Mouse (Mus musculus) CH12.LX (cell line): ENCODE measurements around the gene Rpl34. TPM values are rescaled to one million over a fixed set of nuclear protein-coding genes. Genes with fewer than 3 reads are reported as not detected.

Experiments used
- DNase-seq: peaks from one replicate; pipeline ENCODE4 v3.0.0-alpha.2; 2013; ENCODE audit errors: extremely low read depth
- H3K27ac ChIP-seq: 2 replicates; pipeline ENCODE4 v1.5.1; 2012; ENCODE audit warnings: low read depth, mild to moderate bottlenecking, control low read depth, moderate library complexity; ENCODE audit not compliant: insufficient read depth
- H3K27me3 ChIP-seq: replicated peaks from 2 replicates; pipeline ENCODE3; 2012; ENCODE audit warnings: inconsistent platforms
- H3K36me3 ChIP-seq, 2 experiments: replicated peaks in 1 of 2; 2 replicates each; pipeline versions ENCODE3 to v1.6.1; 2012; ENCODE audit warnings: inconsistent platforms in 1 of 2, low read length in 1 of 2, mild to moderate bottlenecking in 1 of 2, mixed read lengths in 1 of 2, moderate library complexity in 1 of 2; ENCODE audit not compliant: control insufficient read depth in 1 of 2, insufficient read depth in 1 of 2
- H3K4me1 ChIP-seq, 2 experiments: 2 replicates each; pipeline ENCODE4 v1.6.1; 2012; ENCODE audit warnings: inconsistent platforms in 1 of 2, moderate library complexity in 1 of 2; ENCODE audit not compliant: insufficient read depth in 2 of 2, control insufficient read depth in 1 of 2
- H3K4me2 ChIP-seq: 2 replicates; pipeline ENCODE4 v1.6.1; 2012; ENCODE audit warnings: low read depth, mild to moderate bottlenecking, control low read depth; ENCODE audit not compliant: poor library complexity, insufficient read depth, severe bottlenecking
- H3K4me3 ChIP-seq, 3 experiments: fragments of 150-350 bp in 1 of 3; sonication (generic) in 1 of 3; replicated peaks in 1 of 3; 2 replicates each; pipeline versions ENCODE3 to v1.5.1; 2011 to 2012; ENCODE audit warnings: low read depth in 2 of 3, low read length in 2 of 3, mild to moderate bottlenecking in 2 of 3, moderate library complexity in 2 of 3, control low read depth in 1 of 3, improper control_type of control experiment in 1 of 3, inconsistent platforms in 1 of 3, mixed read lengths in 1 of 3; ENCODE audit not compliant: poor library complexity in 1 of 3
- H3K79me2 ChIP-seq: replicated peaks from 2 replicates; pipeline ENCODE4 v1.6.1; 2012; ENCODE audit warnings: mild to moderate bottlenecking, moderate library complexity; ENCODE audit not compliant: control insufficient read depth, poor library complexity, insufficient read depth, severe bottlenecking; ENCODE audit errors: extremely low read depth
- H3K9ac ChIP-seq: 2 replicates; pipeline ENCODE4 v1.6.1; 2012; ENCODE audit warnings: low read depth, mild to moderate bottlenecking, control low read depth, moderate library complexity; ENCODE audit not compliant: insufficient read depth
- H3K9me3 ChIP-seq: replicated peaks from 2 replicates; pipeline ENCODE3; 2012; ENCODE audit warnings: low read length, inconsistent platforms, mixed read lengths
- CTCF ChIP-seq, 2 experiments: IDR thresholded peaks in 1 of 2; conservative IDR thresholded peaks in 1 of 2; 2 replicates each; pipeline ENCODE4 v1.5.1; 2011 to 2012; ENCODE audit warnings: low read depth in 2 of 2, low read length in 2 of 2, improper control_type of control experiment in 1 of 2, inconsistent platforms in 1 of 2, mild to moderate bottlenecking in 1 of 2, moderate library complexity in 1 of 2
- E2F4 ChIP-seq: IDR thresholded peaks from 2 replicates; pipeline ENCODE4 v1.6.1; 2011; ENCODE audit warnings: low read depth, low read length, improper control_type of control experiment; ENCODE audit not compliant: insufficient replicate concordance
- ETS1 ChIP-seq: conservative IDR thresholded peaks from 2 replicates; pipeline ENCODE4 v1.6.1; 2012; ENCODE audit warnings: low read depth, mild to moderate bottlenecking, inconsistent platforms, low read length, improper control_type of control experiment, moderate library complexity
- HCFC1 ChIP-seq: IDR thresholded peaks from 2 replicates; pipeline ENCODE4 v1.6.1; 2012; ENCODE audit warnings: low read depth, mild to moderate bottlenecking, inconsistent platforms, low read length, improper control_type of control experiment
- IRF4 ChIP-seq: IDR thresholded peaks from 2 replicates; pipeline ENCODE4 v1.6.1; 2014; ENCODE audit warnings: low read depth, mild to moderate bottlenecking, inconsistent platforms, low read length, improper control_type of control experiment
- JUN ChIP-seq: IDR thresholded peaks from 2 replicates; pipeline ENCODE4 v1.6.1; 2011; ENCODE audit warnings: low read depth, mild to moderate bottlenecking, low read length, improper control_type of control experiment, moderate library complexity; ENCODE audit not compliant: insufficient read depth
- KAT2A ChIP-seq: IDR thresholded peaks from 2 replicates; pipeline ENCODE4 v1.6.1; 2012; ENCODE audit warnings: low read length, improper control_type of control experiment, inconsistent platforms; ENCODE audit not compliant: insufficient replicate concordance
- MAX ChIP-seq: IDR thresholded peaks from 2 replicates; pipeline ENCODE4 v1.6.1; 2011; ENCODE audit warnings: low read length, improper control_type of control experiment
- MAZ ChIP-seq: IDR thresholded peaks from 2 replicates; pipeline ENCODE4 v1.6.1; 2012; ENCODE audit warnings: low read depth, mild to moderate bottlenecking, inconsistent platforms, low read length, improper control_type of control experiment, moderate library complexity
- MEF2A ChIP-seq: IDR thresholded peaks from 2 replicates; pipeline ENCODE4 v1.6.1; 2014; ENCODE audit warnings: low read depth, mild to moderate bottlenecking, inconsistent platforms, low read length, improper control_type of control experiment, borderline replicate concordance
- MXI1 ChIP-seq: IDR thresholded peaks from 2 replicates; pipeline ENCODE4 v1.6.1; 2011; ENCODE audit warnings: mild to moderate bottlenecking, low read depth, low read length, improper control_type of control experiment
- NELFE ChIP-seq: IDR thresholded peaks from 2 replicates; pipeline ENCODE4 v1.6.1; 2011; ENCODE audit warnings: low read depth, low read length, improper control_type of control experiment
- POLR2A ChIP-seq: IDR thresholded peaks from 2 replicates; pipeline ENCODE4 v1.6.1; 2011; ENCODE audit warnings: low read depth, mild to moderate bottlenecking, improper control_type of control experiment, low read length
- POLR2AphosphoS2 ChIP-seq: IDR thresholded peaks from 2 replicates; pipeline ENCODE4 v1.6.1; 2011; ENCODE audit warnings: low read depth, low read length, improper control_type of control experiment
- SIN3A ChIP-seq: IDR thresholded peaks from 2 replicates; pipeline ENCODE4 v1.6.1; 2012; ENCODE audit warnings: low read length, improper control_type of control experiment, inconsistent platforms
- TCF12 ChIP-seq: IDR thresholded peaks from 2 replicates; pipeline ENCODE4 v1.6.1; 2014; ENCODE audit warnings: low read depth, mild to moderate bottlenecking, inconsistent platforms, low read length, improper control_type of control experiment
- UBTF ChIP-seq: IDR thresholded peaks from 2 replicates; pipeline ENCODE4 v1.6.1; 2012; ENCODE audit warnings: low read depth, mild to moderate bottlenecking, inconsistent platforms, low read length, improper control_type of control experiment, moderate library complexity
- USF2 ChIP-seq: conservative IDR thresholded peaks from 2 replicates; pipeline ENCODE4 v1.6.1; 2011; ENCODE audit warnings: low read depth, low read length, improper control_type of control experiment
- ZC3H11A ChIP-seq: IDR thresholded peaks from 2 replicates; pipeline ENCODE4 v1.6.1; 2012; ENCODE audit warnings: low read depth, mild to moderate bottlenecking, inconsistent platforms, low read length, improper control_type of control experiment
- ZKSCAN1 ChIP-seq: IDR thresholded peaks from 2 replicates; pipeline ENCODE4 v1.6.1; 2012; ENCODE audit warnings: low read depth, inconsistent platforms, low read length, improper control_type of control experiment, borderline replicate concordance
- ZNF384 ChIP-seq: IDR thresholded peaks from 2 replicates; pipeline ENCODE4 v1.6.1; 2012; ENCODE audit warnings: low read depth, low read length, improper control_type of control experiment, inconsistent platforms
- dilution Hi-C: fragments of 300-500 bp; cut with MboI; formaldehyde crosslinking; loops from 2 replicates; pipeline ENCODE4 v1.14.3; 2020; ENCODE audit warnings: low sequenced_read_pairs; ENCODE audit not compliant: extremely low pct_unique_long_range_greater_than_20kb, extremely low pct_ligation_motif_present
- in situ Hi-C: fragments of 300-500 bp; cut with MboI; formaldehyde crosslinking; loops from 3 replicates; pipeline ENCODE4 v1.14.3; 2019; ENCODE audit warnings: low sequenced_read_pairs, low pct_ligation_motif_present, low pct_unique_long_range_greater_than_20kb, mixed read lengths
- polyA plus RNA-seq: library from polyadenylated mRNA; unstranded; fragments of >175 nt; gene quantifications from 2 replicates; pipeline ENCODE4 v1.2.1, GENCODE M21; 2012; ENCODE audit warnings: low read depth; ENCODE audit not compliant: insufficient read length
- total RNA-seq, 2 experiments: library from RNA; depleted of rRNA; stranded (reverse); fragments of 300-350 nt in 1 of 2; fragments of >200 nt in 1 of 2; gene quantifications; 2 replicates each; pipeline ENCODE4 v1.2.3; 2012 to 2014

Rpl34 gene
- total and polyA plus RNA-seq, 3 experiments: 1,701 to 3,001 (median 2,604) TPM

GRCm38 (mm10) chr3:130685014-130685366 lies 45.2 kb downstream of the Rpl34 start:
- no peaks in the 10 kb centered on the region for H3K79me2 ChIP-seq
- H3K4me1 ChIP-seq: peaks cover 4 to 14% of the 10 kb centered on the region in 2 experiments; a peak in 3 of 4 replicates
- H3K9me3 ChIP-seq: no peaks in the 10 kb centered on the region
- H3K4me3 ChIP-seq: no peak overlapping the region
- in situ Hi-C loops: loop anchor here (25.0 kb wide), 1 partner anchor 773 kb away; the partner anchor contains the start of gene Casp6
- dilution Hi-C loops: no loop called here
- DNase-seq: no peak
- no peak overlapping the region for H3K27ac ChIP-seq
- H3K36me3 ChIP-seq: no peaks in the 10 kb centered on the region
- no peak overlapping the region for H3K9ac ChIP-seq
- H3K4me2 ChIP-seq: no peak overlapping the region
- H3K27me3 ChIP-seq: no peaks in the 10 kb centered on the region
- no peak for TF ChIP-seq TCF12

GRCm38 (mm10) chr3:130684276-130685013 lies 45.8 kb downstream of the Rpl34 start:
- Histone ChIP-seq H3K27me3 (no peaks in the 10 kb centered on the region), H3K9ac (no peak overlapping the region), H3K4me2 (no peak overlapping the region), H3K27ac (no peak overlapping the region), H3K9me3 (no peaks in the 10 kb centered on the region), H3K4me3 (no peak overlapping the region), H3K4me1 (peaks cover 4 to 11% of the 10 kb centered on the region in 2 experiments; a peak in 3 of 4 replicates), H3K36me3 (no peaks in the 10 kb centered on the region), H3K79me2 (no peaks in the 10 kb centered on the region)
- dilution Hi-C loops: no loop called here
- DNase-seq: no peak
- no peak for TF ChIP-seq MEF2A
- no peak for TF ChIP-seq SIN3A
- TF ChIP-seq ETS1: no peak
- no peak for TF ChIP-seq JUN
- TF ChIP-seq KAT2A: no peak
- no peak for TF ChIP-seq USF2
- TF ChIP-seq IRF4: no peak
- TF ChIP-seq HCFC1: no peak
- TF ChIP-seq MXI1: no peak
- no peak for TF ChIP-seq POLR2AphosphoS2
- TF ChIP-seq POLR2A: no peak
- TF ChIP-seq E2F4: no peak
- TF ChIP-seq UBTF: no peak
- TF ChIP-seq CTCF (conservative IDR thresholded peaks at IDR 0.05 in 1 of 2, IDR thresholded peaks at IDR 0.05 in 1 of 2; ENCODE audit: low read depth in 2 of 2, low read length in 2 of 2): no peak
- TF ChIP-seq ZC3H11A: no peak
- TF ChIP-seq ZKSCAN1: no peak
- no peak for TF ChIP-seq NELFE
- no peak for TF ChIP-seq ZNF384
- no peak for TF ChIP-seq MAX
- no peak for TF ChIP-seq MAZ
- in situ Hi-C loops: loop anchor here (25.0 kb wide), 1 partner anchor 772 kb away; the partner anchor contains the start of gene Casp6
